Mouse (Mus musculus) erythroblast, embryonic 14.5 days (primary cell): ENCODE results near the gene Polr2a.

ENCODE experiments used
- GATA1 ChIP-seq: IDR thresholded peaks from 2 replicates; pipeline ENCODE4 v1.6.1; 2012; ENCODE audit warnings: low read length, inconsistent platforms, mixed read lengths
- TAL1 ChIP-seq: IDR thresholded peaks from 3 replicates; pipeline ENCODE4 v1.6.1; 2012; ENCODE audit warnings: low read length, inconsistent platforms, mixed read lengths

GRCm38 (mm10) chr11:69692196-69692811 is 66.1 kb downstream of the Polr2a start:
- TF ChIP-seq GATA1, result no peak
- no peak for TF ChIP-seq TAL1
